Mouse (Mus musculus): Measurements from ENCODE around the gene Foxj2. TPM values are rescaled to one million over a fixed set of nuclear protein-coding genes. Genes with fewer than 3 reads are reported as not detected.

Foxj2 gene
- polyA plus RNA-seq, 1 experiment from 2014 or later = 6.3 TPM

- Histone ChIP-seq H3K4me2 (no peak overlapping the region), H3K36me3 (peaks cover 78% of the 10 kb centered on the region), H3K27me3 (no peaks in the 10 kb centered on the region), H3K4me3 (no peak overlapping the region), H3K27ac (replicated peaks) (no peak overlapping the region), H3K9ac (no peak overlapping the region), H3K4me1 (replicated peaks) (peaks cover 15% of the 10 kb centered on the region), H3K9me3 (no peaks in the 10 kb centered on the region)
- WGBS = 95% methylated on average over 12 of the region's 12 CpGs
- ATAC-seq (ENCODE audit: low read depth) = no peak
Measured at GRCm38 (mm10) chr6:122881287-122881686, 61.6 kb downstream of the Foxj2 start.

- Histone ChIP-seq H3K27me3 (no peaks in the 10 kb centered on the region), H3K27ac (replicated peaks) (no peak overlapping the region), H3K4me3 (no peak overlapping the region), H3K4me1 (replicated peaks) (peaks cover 3% of the 10 kb centered on the region; the same call in 1 of the 2 replicates), H3K36me3 (peaks cover 94% of the 10 kb centered on the region), H3K9ac (no peak overlapping the region), H3K4me2 (no peak overlapping the region), H3K9me3 (no peaks in the 10 kb centered on the region)
- WGBS = 95% methylated on average over 9 of the region's 9 CpGs
- ATAC-seq (ENCODE audit: low read depth) = no peak
Measured at GRCm38 (mm10) chr6:122883603-122884002, 63.9 kb downstream of the Foxj2 start.

GRCm38 (mm10) chr6:122889599-122889998 is 69.9 kb downstream of the Foxj2 start:
- Histone ChIP-seq H3K9ac (no peak overlapping the region), H3K4me2 (no peak overlapping the region), H3K4me3 (no peak overlapping the region), H3K9me3 (no peaks in the 10 kb centered on the region), H3K27me3 (no peaks in the 10 kb centered on the region), H3K27ac (replicated peaks) (no peak overlapping the region), H3K36me3 (peaks cover 73% of the 10 kb centered on the region), H3K4me1 (replicated peaks) (no peaks in the 10 kb centered on the region)
- 0 out of 2 replicates have a peak, but pooled peaks have one; percentile 13 for ATAC-seq (ENCODE audit: low read depth)
- 92% methylated on average over 2 of the region's 2 CpGs for WGBS

- no peak overlapping the region for H3K9ac ChIP-seq
- no peaks in the 10 kb centered on the region for H3K9me3 ChIP-seq
- H3K27ac ChIP-seq (replicated peaks) = no peak overlapping the region
- no peaks in the 10 kb centered on the region for H3K4me1 ChIP-seq (replicated peaks)
- peaks cover 57% of the 10 kb centered on the region for H3K36me3 ChIP-seq
- H3K27me3 ChIP-seq = no peaks in the 10 kb centered on the region
- 5% methylated on average over 2 of the region's 2 CpGs for WGBS
- no peak overlapping the region for H3K4me3 ChIP-seq
- ATAC-seq (ENCODE audit: low read depth) = no peak
- no peak overlapping the region for H3K4me2 ChIP-seq
Measured at GRCm38 (mm10) chr6:122892442-122893049, 72.8 kb downstream of the Foxj2 start.

Small RNAs within 50 kb of the gene (microRNA-seq; reads per million reads assigned to microRNA genes)
- gene Mir7231 = not detected

Other genes with a start within 250 kb of the Foxj2 start
- 2.1 and 2.3 TPM in 2 replicates for gene Apobec1, start 217.5 kb upstream of the Foxj2 start, polyA plus RNA-seq (2015; fragmentation: Nextera tagmentation; extraction: Ambion mirVana)
- gene Gdf3, start 209.8 kb upstream of the Foxj2 start, polyA plus RNA-seq (2015; fragmentation: Nextera tagmentation; extraction: Ambion mirVana) = not detected in 2 replicates
- not detected in 2 replicates for gene Dppa3, start 193.5 kb upstream of the Foxj2 start, polyA plus RNA-seq (2015; fragmentation: Nextera tagmentation; extraction: Ambion mirVana)
- gene Nanog, start 112.4 kb upstream of the Foxj2 start, polyA plus RNA-seq (2015; fragmentation: Nextera tagmentation; extraction: Ambion mirVana) = 0.15 TPM in 2 replicates
- gene Slc2a3, start 18.3 kb upstream of the Foxj2 start, polyA plus RNA-seq (2015; fragmentation: Nextera tagmentation; extraction: Ambion mirVana) = 22.5 and 27.5 TPM in 2 replicates
- 2.6 and 2.7 TPM in 2 replicates for gene C3ar1, start 36.2 kb downstream of the Foxj2 start, polyA plus RNA-seq (2015; fragmentation: Nextera tagmentation; extraction: Ambion mirVana)
- 128 and 130 TPM in 2 replicates for gene Necap1, start 54.6 kb downstream of the Foxj2 start, polyA plus RNA-seq (2015; fragmentation: Nextera tagmentation; extraction: Ambion mirVana)
- 0.69 and 0.85 TPM in 2 replicates for gene Clec4a1, start 101.9 kb downstream of the Foxj2 start, polyA plus RNA-seq (2015; fragmentation: Nextera tagmentation; extraction: Ambion mirVana)
- gene Clec4a3, start 132.6 kb downstream of the Foxj2 start, polyA plus RNA-seq (2015; fragmentation: Nextera tagmentation; extraction: Ambion mirVana) = 0.88 and 2.7 TPM in 2 replicates
- gene Clec4a4, start 170.5 kb downstream of the Foxj2 start, polyA plus RNA-seq (2015; fragmentation: Nextera tagmentation; extraction: Ambion mirVana) = not detected in 2 replicates
- not detected in 2 replicates for gene Clec4b1, start 230.0 kb downstream of the Foxj2 start, polyA plus RNA-seq (2015; fragmentation: Nextera tagmentation; extraction: Ambion mirVana)

Measured in neural tube, embryonic 13.5 days (tissue).